Mouse (Mus musculus): ENCODE results near the gene Dact2. TPM values are rescaled to one million over a fixed set of nuclear protein-coding genes. Genes with fewer than 3 reads are reported as not detected.

Gene Dact2
- polyA plus RNA-seq, 1 experiment from 2014 or later: 1.2 TPM

DNA sequence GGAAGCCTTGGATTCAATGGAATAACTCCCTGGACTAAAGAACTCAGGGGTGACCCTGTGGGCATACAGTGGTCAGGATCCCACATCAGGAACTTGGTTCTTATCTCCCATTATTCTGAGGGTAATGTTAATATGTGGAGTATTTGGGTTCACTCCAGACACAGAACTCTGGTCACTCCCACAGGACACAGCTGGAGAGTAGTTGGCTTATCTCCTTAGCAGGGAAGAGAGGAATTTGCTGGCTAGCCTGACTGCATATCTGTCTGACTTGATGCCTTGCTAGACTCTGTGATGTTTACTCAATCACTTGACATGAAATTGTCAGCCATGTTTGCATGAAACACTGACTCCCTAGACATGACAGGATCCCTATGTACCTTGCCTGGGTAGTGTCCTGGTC lies 15.6 kb downstream of the Dact2 start:
- Histone ChIP-seq H3K9me3 (replicated peaks) (no peaks in the 10 kb centered on the region), H3K4me3 (replicated peaks) (no peak overlapping the region), H3K27ac (replicated peaks) (no peak overlapping the region), H3K4me2 (no peak overlapping the region), H3K4me1 (replicated peaks) (no peaks in the 10 kb centered on the region), H3K36me3 (replicated peaks) (no peaks in the 10 kb centered on the region), H3K9ac (no peak overlapping the region), H3K27me3 (no peaks in the 10 kb centered on the region)
- no peak for ATAC-seq (ENCODE audit: insufficient read depth)

GRCm38 (mm10) chr17:14187096-14187495 lies 17.0 kb downstream of the Dact2 start:
- H3K36me3 ChIP-seq (replicated peaks): no peaks in the 10 kb centered on the region
- no peak for ATAC-seq (ENCODE audit: insufficient read depth)
- H3K9me3 ChIP-seq (replicated peaks): no peaks in the 10 kb centered on the region
- H3K4me1 ChIP-seq (replicated peaks): no peaks in the 10 kb centered on the region
- H3K27me3 ChIP-seq: no peaks in the 10 kb centered on the region
- H3K9ac ChIP-seq: no peak overlapping the region
- H3K27ac ChIP-seq (replicated peaks): no peak overlapping the region
- H3K4me3 ChIP-seq (replicated peaks): no peak overlapping the region
- no peak overlapping the region for H3K4me2 ChIP-seq

GRCm38 (mm10) chr17:14186176-14186575 lies 17.9 kb downstream of the Dact2 start:
- H3K27ac ChIP-seq (replicated peaks): no peak overlapping the region
- no peak overlapping the region for H3K9ac ChIP-seq
- no peak overlapping the region for H3K4me2 ChIP-seq
- 64% methylated on average over 3 of the region's 3 CpGs for WGBS (ENCODE audit: insufficient replicate concordance)
- no peak overlapping the region for H3K4me3 ChIP-seq (replicated peaks)
- no peak for ATAC-seq (ENCODE audit: insufficient read depth)
- H3K9me3 ChIP-seq (replicated peaks): no peaks in the 10 kb centered on the region
- H3K36me3 ChIP-seq (replicated peaks): no peaks in the 10 kb centered on the region
- H3K27me3 ChIP-seq: no peaks in the 10 kb centered on the region
- H3K4me1 ChIP-seq (replicated peaks): no peaks in the 10 kb centered on the region

- Histone ChIP-seq H3K9ac (no peak overlapping the region), H3K27me3 (no peaks in the 10 kb centered on the region), H3K27ac (replicated peaks) (no peak overlapping the region), H3K9me3 (replicated peaks) (no peaks in the 10 kb centered on the region), H3K36me3 (replicated peaks) (no peaks in the 10 kb centered on the region), H3K4me1 (replicated peaks) (no peaks in the 10 kb centered on the region), H3K4me3 (replicated peaks) (no peak overlapping the region), H3K4me2 (no peak overlapping the region)
- 73% methylated on average over 4 of the region's 4 CpGs for WGBS (ENCODE audit: insufficient replicate concordance)
- ATAC-seq (ENCODE audit: insufficient read depth): no peak
Measured at GRCm38 (mm10) chr17:14184192-14184814, 19.8 kb downstream of the Dact2 start.

DNA sequence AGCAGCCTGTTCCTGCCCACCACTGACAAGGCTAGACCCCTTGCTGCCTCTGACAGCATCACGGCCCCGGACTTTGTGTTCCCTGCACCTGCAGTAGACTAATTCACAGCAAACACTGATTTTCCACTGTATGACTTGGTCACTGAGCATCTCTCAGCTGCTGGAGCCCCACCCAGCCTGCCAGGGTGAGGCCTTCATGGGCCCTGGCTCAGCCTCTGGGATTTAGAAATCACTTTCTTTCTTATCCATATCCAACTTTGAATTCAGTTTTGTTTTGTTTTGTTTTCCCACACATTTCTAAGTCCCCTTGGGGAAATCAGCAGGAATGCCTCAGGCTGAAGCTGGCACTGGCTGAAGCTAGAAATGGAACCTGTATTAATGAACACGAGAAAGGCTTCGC lies 20.4 kb downstream of the Dact2 start:
- 62% methylated on average over 4 of the region's 4 CpGs for WGBS (ENCODE audit: insufficient replicate concordance)
- Histone ChIP-seq H3K9me3 (replicated peaks) (no peaks in the 10 kb centered on the region), H3K4me1 (replicated peaks) (peaks cover 1% of the 10 kb centered on the region; the same call in 1 of the 2 replicates), H3K27ac (replicated peaks) (no peak overlapping the region), H3K27me3 (no peaks in the 10 kb centered on the region), H3K9ac (no peak overlapping the region), H3K4me3 (replicated peaks) (no peak overlapping the region), H3K4me2 (no peak overlapping the region), H3K36me3 (replicated peaks) (no peaks in the 10 kb centered on the region)
- ATAC-seq (ENCODE audit: insufficient read depth): no peak

DNA sequence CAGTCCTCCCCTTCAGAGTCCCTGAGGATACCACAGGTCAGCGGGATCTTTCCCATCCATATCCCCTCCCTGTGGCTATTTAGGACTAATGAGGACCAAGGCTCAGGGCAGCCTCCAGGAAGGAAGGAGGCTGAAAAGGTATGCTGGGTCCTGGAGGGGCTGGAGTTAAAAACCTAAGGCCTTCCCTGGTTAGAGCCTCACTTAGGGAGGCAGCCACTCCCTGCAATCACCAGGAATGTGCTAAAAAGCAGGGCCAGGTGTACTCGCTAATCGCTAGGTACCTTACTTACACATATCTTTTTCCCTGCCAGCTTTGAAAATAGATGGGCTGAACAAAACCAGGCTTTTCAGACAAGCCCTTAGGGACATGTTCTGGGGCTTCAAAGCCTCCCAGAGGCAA lies 21.2 kb downstream of the Dact2 start:
- 65% methylated on average over 3 of the region's 3 CpGs for WGBS (ENCODE audit: insufficient replicate concordance)
- Histone ChIP-seq H3K4me3 (replicated peaks) (no peak overlapping the region), H3K27ac (replicated peaks) (no peak overlapping the region), H3K4me2 (no peak overlapping the region), H3K9ac (no peak overlapping the region), H3K27me3 (no peaks in the 10 kb centered on the region), H3K4me1 (replicated peaks) (peaks cover 4% of the 10 kb centered on the region; the same call in 1 of the 2 replicates), H3K36me3 (replicated peaks) (no peaks in the 10 kb centered on the region), H3K9me3 (replicated peaks) (no peaks in the 10 kb centered on the region)
- ATAC-seq (ENCODE audit: insufficient read depth): no peak

DNA sequence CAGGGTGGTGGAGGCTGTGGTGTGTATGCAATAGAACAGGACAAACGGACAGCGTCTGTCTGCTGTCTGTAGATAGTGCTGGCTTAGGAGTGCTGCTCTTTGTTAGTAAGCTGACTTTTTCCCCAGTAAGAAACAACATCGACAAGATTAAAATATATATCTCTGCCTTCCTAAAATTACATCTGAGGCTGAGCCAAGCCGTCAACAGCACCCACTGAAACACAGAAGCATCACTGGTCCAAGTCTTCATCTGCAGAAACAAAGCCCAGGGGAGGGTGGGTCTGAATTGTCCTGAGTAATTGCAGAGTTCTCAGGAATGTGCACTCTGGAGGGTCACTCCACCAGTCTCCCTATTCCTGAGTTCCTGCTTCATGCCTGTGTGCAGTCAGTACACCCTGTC lies 25.2 kb downstream of the Dact2 start:
- no peak overlapping the region for H3K27ac ChIP-seq (replicated peaks)
- ATAC-seq (ENCODE audit: insufficient read depth): no peak
- 56% methylated on average over 4 of the region's 4 CpGs for WGBS (ENCODE audit: insufficient replicate concordance)

GRCm38 (mm10) chr17:14178475-14178874 lies 25.6 kb downstream of the Dact2 start:
- Histone ChIP-seq H3K27me3 (no peaks in the 10 kb centered on the region), H3K9ac (no peak overlapping the region), H3K27ac (replicated peaks) (no peak overlapping the region), H3K4me2 (no peak overlapping the region), H3K4me3 (replicated peaks) (no peak overlapping the region), H3K4me1 (replicated peaks) (peaks cover 28% of the 10 kb centered on the region), H3K9me3 (replicated peaks) (no peaks in the 10 kb centered on the region), H3K36me3 (replicated peaks) (no peaks in the 10 kb centered on the region)
- no peak for ATAC-seq (ENCODE audit: insufficient read depth)
- 51% methylated on average over 4 of the region's 4 CpGs for WGBS (ENCODE audit: insufficient replicate concordance)

More for the DNA sequence above, 25.2 kb downstream of the Dact2 start:
- no peaks in the 10 kb centered on the region for H3K36me3 ChIP-seq (replicated peaks)
- H3K4me3 ChIP-seq (replicated peaks): no peak overlapping the region
- no peak overlapping the region for H3K4me2 ChIP-seq
- no peaks in the 10 kb centered on the region for H3K27me3 ChIP-seq
- H3K9ac ChIP-seq: no peak overlapping the region
- H3K4me1 ChIP-seq (replicated peaks): peaks cover 24% of the 10 kb centered on the region
- no peaks in the 10 kb centered on the region for H3K9me3 ChIP-seq (replicated peaks)

GRCm38 (mm10) chr17:14178049-14178448 lies 26.1 kb downstream of the Dact2 start:
- Histone ChIP-seq H3K4me2 (no peak overlapping the region), H3K9ac (no peak overlapping the region), H3K27ac (replicated peaks) (no peak overlapping the region), H3K9me3 (replicated peaks) (no peaks in the 10 kb centered on the region), H3K36me3 (replicated peaks) (no peaks in the 10 kb centered on the region), H3K4me1 (replicated peaks) (peaks cover 33% of the 10 kb centered on the region), H3K27me3 (no peaks in the 10 kb centered on the region), H3K4me3 (replicated peaks) (no peak overlapping the region)
- no peak for ATAC-seq (ENCODE audit: insufficient read depth)
- WGBS (ENCODE audit: insufficient replicate concordance): 40% methylated on average over 5 of the region's 5 CpGs

GRCm38 (mm10) chr17:14177018-14177417 lies 27.1 kb downstream of the Dact2 start:
- 57% methylated on average over 5 of the region's 5 CpGs for WGBS (ENCODE audit: insufficient replicate concordance)
- H3K9ac ChIP-seq: no peak overlapping the region
- H3K4me3 ChIP-seq (replicated peaks): no peak overlapping the region
- H3K36me3 ChIP-seq (replicated peaks): no peaks in the 10 kb centered on the region
- no peaks in the 10 kb centered on the region for H3K27me3 ChIP-seq
- ATAC-seq (ENCODE audit: insufficient read depth): no peak
- H3K4me1 ChIP-seq (replicated peaks): peaks cover 41% of the 10 kb centered on the region
- no peaks in the 10 kb centered on the region for H3K9me3 ChIP-seq (replicated peaks)
- no peak overlapping the region for H3K4me2 ChIP-seq
- H3K27ac ChIP-seq (replicated peaks): no peak overlapping the region

- Histone ChIP-seq H3K9me3 (replicated peaks) (no peaks in the 10 kb centered on the region), H3K36me3 (replicated peaks) (no peaks in the 10 kb centered on the region), H3K27me3 (no peaks in the 10 kb centered on the region), H3K9ac (no peak overlapping the region), H3K27ac (replicated peaks) (no peak overlapping the region), H3K4me2 (no peak overlapping the region), H3K4me3 (replicated peaks) (no peak overlapping the region), H3K4me1 (replicated peaks) (peaks cover 49% of the 10 kb centered on the region)
- no peak for ATAC-seq (ENCODE audit: insufficient read depth)
- WGBS (ENCODE audit: insufficient replicate concordance): 57% methylated on average over 5 of the region's 5 CpGs
Measured at GRCm38 (mm10) chr17:14175704-14176103, 28.4 kb downstream of the Dact2 start.

DNA sequence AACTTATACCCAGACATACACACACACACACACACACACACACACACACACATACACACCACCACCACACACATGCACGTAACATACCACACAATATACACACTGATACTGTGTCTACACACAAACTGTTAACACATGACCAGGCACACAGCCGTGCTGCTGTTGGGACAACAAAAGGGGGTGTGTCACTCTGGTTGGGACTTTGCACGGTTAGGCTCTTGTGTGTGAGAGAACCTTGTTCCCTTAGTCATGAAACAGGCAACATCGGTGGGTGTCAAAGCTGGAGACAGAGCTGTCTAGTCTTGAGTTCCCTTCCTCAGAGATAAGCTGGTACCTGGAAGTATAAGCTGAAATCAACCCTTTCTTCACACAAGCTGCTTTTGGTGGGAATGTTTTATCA lies 29.1 kb downstream of the Dact2 start:
- Histone ChIP-seq H3K4me3 (replicated peaks) (no peak overlapping the region), H3K4me1 (replicated peaks) (peaks cover 49% of the 10 kb centered on the region), H3K27ac (replicated peaks) (no peak overlapping the region), H3K9ac (no peak overlapping the region), H3K27me3 (no peaks in the 10 kb centered on the region), H3K36me3 (replicated peaks) (no peaks in the 10 kb centered on the region), H3K9me3 (replicated peaks) (no peaks in the 10 kb centered on the region), H3K4me2 (no peak overlapping the region)
- 36% methylated on average over 4 of the region's 4 CpGs for WGBS (ENCODE audit: insufficient replicate concordance)
- ATAC-seq (ENCODE audit: insufficient read depth): peak; percentile 47
